Mouse (Mus musculus): ENCODE results near the gene Mat2a.

DNA sequence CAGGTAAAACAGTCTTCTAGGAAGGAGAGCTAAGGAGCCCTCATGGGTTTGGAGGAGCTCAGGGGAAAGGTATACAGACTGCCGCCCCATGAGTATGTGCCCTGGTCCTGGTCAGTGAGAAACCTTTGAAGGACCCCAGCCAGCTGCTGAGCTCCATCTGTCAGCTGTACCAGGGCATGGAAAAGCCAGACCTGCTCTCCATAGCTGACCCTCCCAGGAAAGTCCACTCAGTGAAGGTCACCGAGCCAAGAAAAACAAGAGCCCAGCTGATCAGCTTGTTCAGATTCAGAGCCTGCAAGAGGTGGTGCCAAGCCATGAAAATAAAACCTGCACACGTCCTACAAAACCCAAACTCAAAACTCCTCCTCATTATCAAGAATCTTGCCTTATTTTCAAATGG lies 49.5 kb upstream of the Mat2a start:
- TF ChIP-seq KAT2A (conservative IDR thresholded peaks at IDR 0.05; ENCODE audit: low read depth, low read length) (no peak), NRF1 (IDR thresholded peaks at IDR 0.05; ENCODE audit: insufficient read depth, low read depth, low read length, poor library complexity, severe bottlenecking) (no peak), UBTF (IDR thresholded peaks at IDR 0.05; ENCODE audit: borderline replicate concordance, insufficient read depth, low read depth, low read length) (no peak), CTCF (IDR thresholded peaks at IDR 0.05 in 2 of 3, conservative IDR thresholded peaks at IDR 0.05 in 1 of 3; ENCODE audit: control insufficient read depth in 1 of 3, insufficient read depth in 1 of 3, low read depth in 2 of 3, low read length in 3 of 3, poor library complexity in 1 of 3, severe bottlenecking in 1 of 3) (no peak), GATA1 (IDR thresholded peaks at IDR 0.05; ENCODE audit: low read depth, low read length) (no peak), ZC3H11A (IDR thresholded peaks at IDR 0.05; ENCODE audit: low read depth, low read length) (no peak), MAZ (IDR thresholded peaks at IDR 0.05; ENCODE audit: low read depth, low read length) (no peak), SMC3 (IDR thresholded peaks at IDR 0.05; ENCODE audit: low read depth, low read length) (no peak), TAL1 (IDR thresholded peaks at IDR 0.05; ENCODE audit: low read length) (no peak), SIN3A (IDR thresholded peaks at IDR 0.05; ENCODE audit: low read length) (no peak), POLR2AphosphoS2 (IDR thresholded peaks at IDR 0.05; ENCODE audit: low read length) (no peak)

All from MEL (cell line).